Mouse (Mus musculus): Measurements from ENCODE around the gene Gm20388. TPM values are rescaled to one million over a fixed set of nuclear protein-coding genes. Genes with fewer than 3 reads are reported as not detected.
A peak's percentile ranks its signal among the peaks of the same experiment; 100 is the strongest.

Gene Gm20388
- polyA plus RNA-seq, 1 experiment, result 49.7 TPM

- Histone ChIP-seq H3K4me1 (ENCODE audit: control insufficient read depth, insufficient read depth, low read length) (no peaks in the 10 kb centered on the region), H3K36me3 (ENCODE audit: control insufficient read depth, insufficient read depth, low read length) (no peaks in the 10 kb centered on the region), H3K27ac (ENCODE audit: insufficient read depth, low read depth, low read length) (no peak overlapping the region), H3K27me3 (replicated peaks; ENCODE audit: control insufficient read depth, insufficient read depth, low read length) (no peaks in the 10 kb centered on the region), H3K4me3 (ENCODE audit: insufficient read depth, low read depth, low read length) (no peak overlapping the region)
- 41% methylated on average over 7 of the region's 8 CpGs for WGBS
- no peak for TF ChIP-seq CTCF (conservative IDR thresholded peaks at IDR 0.05; ENCODE audit: insufficient read depth, insufficient read length, low read depth, low read length)
- TF ChIP-seq POLR2A (IDR thresholded peaks at IDR 0.05; ENCODE audit: low read depth, low read length), result no peak
- DNase-seq, result no peak
These were observed 2452.3 kb downstream of the Gm20388 start for GRCm38 (mm10) chr8:122362967-122363366.

GRCm38 (mm10) chr8:122368494-122368893 lies 2457.9 kb downstream of the Gm20388 start:
- no peak for DNase-seq
- TF ChIP-seq CTCF (conservative IDR thresholded peaks at IDR 0.05; ENCODE audit: insufficient read depth, insufficient read length, low read depth, low read length) (no peak), POLR2A (IDR thresholded peaks at IDR 0.05; ENCODE audit: low read depth, low read length) (no peak)
- no peaks in the 10 kb centered on the region for H3K27me3 ChIP-seq (replicated peaks; ENCODE audit: control insufficient read depth, insufficient read depth, low read length)
- H3K27ac ChIP-seq (ENCODE audit: insufficient read depth, low read depth, low read length), result no peak overlapping the region
- peaks cover 2% of the 10 kb centered on the region; the same call in 1 of the 2 replicates for H3K4me1 ChIP-seq (ENCODE audit: control insufficient read depth, insufficient read depth, low read length)
- H3K4me3 ChIP-seq (ENCODE audit: insufficient read depth, low read depth, low read length), result no peak overlapping the region
- WGBS, result 80% methylated on average over 10 of the region's 10 CpGs
- H3K36me3 ChIP-seq (ENCODE audit: control insufficient read depth, insufficient read depth, low read length), result no peaks in the 10 kb centered on the region

- DNase-seq, result peak; percentile 78
- H3K36me3 ChIP-seq (ENCODE audit: control insufficient read depth, insufficient read depth, low read length), result no peaks in the 10 kb centered on the region
- no peak overlapping the region for H3K4me3 ChIP-seq (ENCODE audit: insufficient read depth, low read depth, low read length)
- TF ChIP-seq CTCF (conservative IDR thresholded peaks at IDR 0.05; ENCODE audit: insufficient read depth, insufficient read length, low read depth, low read length), result peak; percentile 85
- no peak for TF ChIP-seq POLR2A (IDR thresholded peaks at IDR 0.05; ENCODE audit: low read depth, low read length)
- peaks cover 2% of the 10 kb centered on the region; the same call in 1 of the 2 replicates for H3K4me1 ChIP-seq (ENCODE audit: control insufficient read depth, insufficient read depth, low read length)
- no peaks in the 10 kb centered on the region for H3K27me3 ChIP-seq (replicated peaks; ENCODE audit: control insufficient read depth, insufficient read depth, low read length)
- H3K27ac ChIP-seq (ENCODE audit: insufficient read depth, low read depth, low read length), result no peak overlapping the region
- 8% methylated on average over 9 of the region's 9 CpGs for WGBS
These were observed 2459.0 kb downstream of the Gm20388 start for GRCm38 (mm10) chr8:122369665-122370064.

- no peak overlapping the region for H3K27ac ChIP-seq (ENCODE audit: insufficient read depth, low read depth, low read length)
- H3K27me3 ChIP-seq (replicated peaks; ENCODE audit: control insufficient read depth, insufficient read depth, low read length), result no peaks in the 10 kb centered on the region
- 68% methylated on average over 6 of the region's 6 CpGs for WGBS
- no peak overlapping the region for H3K4me3 ChIP-seq (ENCODE audit: insufficient read depth, low read depth, low read length)
- no peaks in the 10 kb centered on the region for H3K36me3 ChIP-seq (ENCODE audit: control insufficient read depth, insufficient read depth, low read length)
- no peak for DNase-seq
- peaks cover 2% of the 10 kb centered on the region; the same call in 1 of the 2 replicates for H3K4me1 ChIP-seq (ENCODE audit: control insufficient read depth, insufficient read depth, low read length)
- no peak for TF ChIP-seq CTCF (conservative IDR thresholded peaks at IDR 0.05; ENCODE audit: insufficient read depth, insufficient read length, low read depth, low read length)
These were observed 2461.1 kb downstream of the Gm20388 start for GRCm38 (mm10) chr8:122371706-122372105.

GRCm38 (mm10) chr8:122375320-122375719 lies 2464.7 kb downstream of the Gm20388 start:
- peaks cover 11% of the 10 kb centered on the region; the same call in 1 of the 2 replicates for H3K4me1 ChIP-seq (ENCODE audit: control insufficient read depth, insufficient read depth, low read length)
- TF ChIP-seq CTCF (conservative IDR thresholded peaks at IDR 0.05; ENCODE audit: insufficient read depth, insufficient read length, low read depth, low read length) (no peak), POLR2A (IDR thresholded peaks at IDR 0.05; ENCODE audit: low read depth, low read length) (no peak)
- H3K36me3 ChIP-seq (ENCODE audit: control insufficient read depth, insufficient read depth, low read length), result no peaks in the 10 kb centered on the region; the same call in 1 of the 2 replicates
- no peak for DNase-seq
- H3K4me3 ChIP-seq (ENCODE audit: insufficient read depth, low read depth, low read length), result no peak overlapping the region
- no peaks in the 10 kb centered on the region for H3K27me3 ChIP-seq (replicated peaks; ENCODE audit: control insufficient read depth, insufficient read depth, low read length)
- WGBS, result 93% methylated on average over 7 of the region's 7 CpGs
- H3K27ac ChIP-seq (ENCODE audit: insufficient read depth, low read depth, low read length), result no peak overlapping the region

- Histone ChIP-seq H3K4me3 (ENCODE audit: insufficient read depth, low read depth, low read length) (peak overlapping the region; percentile 43), H3K27ac (ENCODE audit: insufficient read depth, low read depth, low read length) (no peak overlapping the region), H3K4me1 (ENCODE audit: control insufficient read depth, insufficient read depth, low read length) (peaks cover 11% of the 10 kb centered on the region; the same call in 1 of the 2 replicates), H3K27me3 (replicated peaks; ENCODE audit: control insufficient read depth, insufficient read depth, low read length) (no peaks in the 10 kb centered on the region), H3K36me3 (ENCODE audit: control insufficient read depth, insufficient read depth, low read length) (no peaks in the 10 kb centered on the region; the same call in 1 of the 2 replicates)
- DNase-seq, result no peak
- no peak for TF ChIP-seq CTCF (conservative IDR thresholded peaks at IDR 0.05; ENCODE audit: insufficient read depth, insufficient read length, low read depth, low read length)
- 17% methylated on average over 13 of the region's 13 CpGs for WGBS
These were observed 2465.2 kb downstream of the Gm20388 start for GRCm38 (mm10) chr8:122375751-122376364.

- WGBS, result 1% methylated on average over 107 of the region's 107 CpGs
- Histone ChIP-seq H3K27ac (ENCODE audit: insufficient read depth, low read depth, low read length) (peak within 1 kb of the TSS; percentile 94), H3K36me3 (ENCODE audit: control insufficient read depth, insufficient read depth, low read length) (no peaks in the 10 kb centered on the region; the same call in 1 of the 2 replicates), H3K4me3 (ENCODE audit: insufficient read depth, low read depth, low read length) (peak within 1 kb of the TSS; percentile 88), H3K27me3 (replicated peaks; ENCODE audit: control insufficient read depth, insufficient read depth, low read length) (no peaks in the 10 kb centered on the region), H3K4me1 (ENCODE audit: control insufficient read depth, insufficient read depth, low read length) (peaks cover 11% of the 10 kb centered on the region; the same call in 1 of the 2 replicates)
- no peak for TF ChIP-seq CTCF (conservative IDR thresholded peaks at IDR 0.05; ENCODE audit: insufficient read depth, insufficient read length, low read depth, low read length)
- TF ChIP-seq POLR2A (IDR thresholded peaks at IDR 0.05; ENCODE audit: low read depth, low read length), result peak; percentile 42
- peak; percentile 99 for DNase-seq
These were observed 2466.0 kb downstream of the Gm20388 start, which contains the start of gene Zc3h18 for GRCm38 (mm10) chr8:122376365-122377231. Gene Zc3h18, plus strand, starts transcription at chr8:122376609.

Data from kidney, adult 2 months (tissue).